Mouse (Mus musculus) E14TG2a.4 (cell line): Measurements from ENCODE around the gene Wbp4.

ENCODE experiments used
- CTCF ChIP-seq: conservative IDR thresholded peaks from 2 replicates; pipeline ENCODE4 v1.5.1; 2014; ENCODE audit warnings: low read length
- NANOG ChIP-seq: IDR thresholded peaks from 2 replicates; pipeline ENCODE4 v1.6.1; 2014; ENCODE audit warnings: borderline replicate concordance, low read length, mixed read lengths

GRCm38 (mm10) chr14:79515511-79516242, 34.4 kb upstream of the Wbp4 start:
- no peak for TF ChIP-seq CTCF
- no peak for TF ChIP-seq NANOG
